Mouse (Mus musculus) urinary bladder, postnatal 25 days (tissue): ENCODE measurements around the gene Fto.

Experiments used
- DNase-seq: peaks from one replicate; pipeline ENCODE4 v3.0.0; 2022; ENCODE audit warnings: low spot score

Fto gene

GRCm38 (mm10) chr8:91612387-91613130 is 299.2 kb downstream of the Fto start:
- DNase-seq, result no peak

- DNase-seq, result no peak
Observed at GRCm38 (mm10) chr8:91613603-91614002, 300.3 kb downstream of the Fto start.

GRCm38 (mm10) chr8:91615196-91615595 is 301.9 kb downstream of the Fto start:
- DNase-seq, result no peak

- no peak for DNase-seq
Observed at GRCm38 (mm10) chr8:91615781-91616683, 302.7 kb downstream of the Fto start.

- DNase-seq, result no peak
Observed at GRCm38 (mm10) chr8:91617772-91618171, 304.4 kb downstream of the Fto start.

- DNase-seq, result no peak
Observed at GRCm38 (mm10) chr8:91622757-91623156, 309.4 kb downstream of the Fto start.

GRCm38 (mm10) chr8:91625686-91626558 is 312.6 kb downstream of the Fto start:
- no peak for DNase-seq

GRCm38 (mm10) chr8:91629594-91629993 is 316.3 kb downstream of the Fto start:
- no peak for DNase-seq

- no peak for DNase-seq
Observed at GRCm38 (mm10) chr8:91630320-91631033, 317.2 kb downstream of the Fto start.

GRCm38 (mm10) chr8:91632411-91632810 is 319.1 kb downstream of the Fto start:
- no peak for DNase-seq

- no peak for DNase-seq
Observed at GRCm38 (mm10) chr8:91635406-91635805, 322.1 kb downstream of the Fto start.

GRCm38 (mm10) chr8:91636887-91637286 is 323.6 kb downstream of the Fto start:
- no peak for DNase-seq

- DNase-seq, result no peak
Observed at GRCm38 (mm10) chr8:91637684-91638083, 324.4 kb downstream of the Fto start.

GRCm38 (mm10) chr8:91638256-91638655 is 324.9 kb downstream of the Fto start:
- DNase-seq, result no peak

- DNase-seq, result no peak
Observed at GRCm38 (mm10) chr8:91640471-91640870, 327.1 kb downstream of the Fto start.

GRCm38 (mm10) chr8:91645484-91645883 is 332.2 kb downstream of the Fto start:
- DNase-seq, result no peak

- no peak for DNase-seq
Observed at GRCm38 (mm10) chr8:91647959-91648358, 334.6 kb downstream of the Fto start.

- DNase-seq, result no peak
Observed at GRCm38 (mm10) chr8:91648776-91649175, 335.5 kb downstream of the Fto start.

- no peak for DNase-seq
Observed at GRCm38 (mm10) chr8:91653561-91653960, 340.2 kb downstream of the Fto start.

GRCm38 (mm10) chr8:91657381-91657780 is 344.1 kb downstream of the Fto start:
- no peak for DNase-seq

GRCm38 (mm10) chr8:91660879-91661278 is 347.6 kb downstream of the Fto start:
- DNase-seq, result no peak
